Mouse (Mus musculus) frontal cortex, adult (tissue): ENCODE data around the gene Corin.

Source experiments
- ATAC-seq: cut with Nextera tagmentation; 2 replicates; pipeline ENCODE4 v1.9.2; 2017; ENCODE audit warnings: mild to moderate bottlenecking, moderate library complexity, mixed read lengths; ENCODE audit not compliant: low TSS enrichment

The Corin gene

GRCm38 (mm10) chr5:72443007-72443406, 61.3 kb downstream of the Corin start:
- ATAC-seq = no peak

- no peak for ATAC-seq
Observed at GRCm38 (mm10) chr5:72441181-72441580, 63.1 kb downstream of the Corin start.

- no peak for ATAC-seq
Observed at GRCm38 (mm10) chr5:72435085-72435484, 69.2 kb downstream of the Corin start.

GRCm38 (mm10) chr5:72431856-72432255, 72.4 kb downstream of the Corin start:
- ATAC-seq = peak; percentile 65

GRCm38 (mm10) chr5:72427556-72427955, 76.7 kb downstream of the Corin start:
- ATAC-seq = no peak

- ATAC-seq = no peak
Observed at GRCm38 (mm10) chr5:72425342-72426010, 78.8 kb downstream of the Corin start.

GRCm38 (mm10) chr5:72411874-72412329, 92.4 kb downstream of the Corin start:
- ATAC-seq = no peak

GRCm38 (mm10) chr5:72410841-72411240, 93.4 kb downstream of the Corin start:
- ATAC-seq = no peak

GRCm38 (mm10) chr5:72403376-72403775, 100.9 kb downstream of the Corin start:
- ATAC-seq = peak; percentile 82

- ATAC-seq = peak; percentile 62
Observed at GRCm38 (mm10) chr5:72402913-72403312, 101.4 kb downstream of the Corin start.

GRCm38 (mm10) chr5:72401778-72402177, 102.5 kb downstream of the Corin start:
- ATAC-seq = no peak

- no peak for ATAC-seq
Observed at GRCm38 (mm10) chr5:72401251-72401650, 103.0 kb downstream of the Corin start.

GRCm38 (mm10) chr5:72382148-72382547, 122.1 kb downstream of the Corin start:
- ATAC-seq = no peak

- ATAC-seq = no peak
Observed at GRCm38 (mm10) chr5:72380616-72381015, 123.7 kb downstream of the Corin start.

- ATAC-seq = no peak
Observed at GRCm38 (mm10) chr5:72368004-72368403, 136.3 kb downstream of the Corin start.

- ATAC-seq = no peak
Observed at GRCm38 (mm10) chr5:72365801-72366200, 138.5 kb downstream of the Corin start.

GRCm38 (mm10) chr5:72363838-72364237, 140.4 kb downstream of the Corin start:
- ATAC-seq = no peak

- no peak for ATAC-seq
Observed at GRCm38 (mm10) chr5:72353746-72354145, 150.5 kb downstream of the Corin start.

- ATAC-seq = peak; percentile 98
Observed at GRCm38 (mm10) chr5:72350081-72350758, 154.1 kb downstream of the Corin start.

GRCm38 (mm10) chr5:72348591-72348990, 155.7 kb downstream of the Corin start:
- ATAC-seq = no peak

- ATAC-seq = no peak
Observed at GRCm38 (mm10) chr5:72335873-72336272, 168.4 kb downstream of the Corin start.

GRCm38 (mm10) chr5:72332901-72333300, 171.4 kb downstream of the Corin start:
- peak; percentile 86 for ATAC-seq

GRCm38 (mm10) chr5:72331217-72331616, 173.1 kb downstream of the Corin start:
- no peak for ATAC-seq
